Mouse (Mus musculus): ENCODE data around the gene Adra2b. TPM values are rescaled to one million over a fixed set of nuclear protein-coding genes. Genes with fewer than 3 reads are reported as not detected.

Adra2b gene
- polyA plus RNA-seq, 1 experiment from 2014 or later = 0.90 TPM

GRCm38 (mm10) chr2:127363282-127363652 is 259 bp downstream of the Adra2b start:
- Histone ChIP-seq H3K27ac (ENCODE audit: low read depth, low read length) (no peak overlapping the region), H3K4me1 (ENCODE audit: control insufficient read depth, insufficient read depth, low read depth, low read length) (peaks cover 16% of the 10 kb centered on the region), H3K9me3 (ENCODE audit: control insufficient read depth, low read length) (no peaks in the 10 kb centered on the region), H3K36me3 (ENCODE audit: control insufficient read depth, insufficient read depth, low read length) (no peaks in the 10 kb centered on the region), H3K4me3 (ENCODE audit: low read length) (peak overlapping the region; percentile 47), H3K4me2 (ENCODE audit: low read length) (peak overlapping the region; percentile 75), H3K9ac (ENCODE audit: low read depth, low read length) (peak overlapping the region; percentile 53), H3K27me3 (replicated peaks; ENCODE audit: control insufficient read depth, insufficient read depth, low read length) (peaks cover 50% of the 10 kb centered on the region)
- ATAC-seq = no peak; the same call in 1 of the 2 replicates
- 1% methylated on average over 28 of the region's 28 CpGs for WGBS

GRCm38 (mm10) chr2:127363696-127364095 is 688 bp downstream of the Adra2b start:
- 0 out of 2 replicates have a peak overlapping the region, but pooled peaks have one; percentile 5 for H3K9ac ChIP-seq (ENCODE audit: low read depth, low read length)
- no peak overlapping the region for H3K27ac ChIP-seq (ENCODE audit: low read depth, low read length)
- H3K4me3 ChIP-seq (ENCODE audit: low read length) = peak overlapping the region; percentile 47
- no peaks in the 10 kb centered on the region for H3K9me3 ChIP-seq (ENCODE audit: control insufficient read depth, low read length)
- H3K27me3 ChIP-seq (replicated peaks; ENCODE audit: control insufficient read depth, insufficient read depth, low read length) = peaks cover 50% of the 10 kb centered on the region
- H3K36me3 ChIP-seq (ENCODE audit: control insufficient read depth, insufficient read depth, low read length) = no peaks in the 10 kb centered on the region
- H3K4me1 ChIP-seq (ENCODE audit: control insufficient read depth, insufficient read depth, low read depth, low read length) = peaks cover 16% of the 10 kb centered on the region
- 5% methylated on average over 20 of the region's 20 CpGs for WGBS
- peak overlapping the region; percentile 75 for H3K4me2 ChIP-seq (ENCODE audit: low read length)
- peak; percentile 45; the same call in 1 of the 2 replicates for ATAC-seq

GRCm38 (mm10) chr2:127364452-127364851 is 1.4 kb downstream of the Adra2b start:
- Histone ChIP-seq H3K36me3 (ENCODE audit: control insufficient read depth, insufficient read depth, low read length) (no peaks in the 10 kb centered on the region), H3K4me1 (ENCODE audit: control insufficient read depth, insufficient read depth, low read depth, low read length) (peaks cover 16% of the 10 kb centered on the region), H3K4me2 (ENCODE audit: low read length) (no peak overlapping the region), H3K9me3 (ENCODE audit: control insufficient read depth, low read length) (no peaks in the 10 kb centered on the region), H3K27ac (ENCODE audit: low read depth, low read length) (no peak overlapping the region), H3K4me3 (ENCODE audit: low read length) (no peak overlapping the region), H3K9ac (ENCODE audit: low read depth, low read length) (no peak overlapping the region), H3K27me3 (replicated peaks; ENCODE audit: control insufficient read depth, insufficient read depth, low read length) (peaks cover 50% of the 10 kb centered on the region)
- 22% methylated on average over 7 of the region's 8 CpGs for WGBS
- ATAC-seq = no peak

- H3K27ac ChIP-seq (ENCODE audit: low read depth, low read length) = no peak overlapping the region
- H3K4me2 ChIP-seq (ENCODE audit: low read length) = no peak overlapping the region
- no peak overlapping the region for H3K4me3 ChIP-seq (ENCODE audit: low read length)
- H3K9ac ChIP-seq (ENCODE audit: low read depth, low read length) = no peak overlapping the region
- no peaks in the 10 kb centered on the region for H3K9me3 ChIP-seq (ENCODE audit: control insufficient read depth, low read length)
- H3K4me1 ChIP-seq (ENCODE audit: control insufficient read depth, insufficient read depth, low read depth, low read length) = peaks cover 16% of the 10 kb centered on the region
- 73% methylated on average over 10 of the region's 10 CpGs for WGBS
- ATAC-seq = no peak
- H3K27me3 ChIP-seq (replicated peaks; ENCODE audit: control insufficient read depth, insufficient read depth, low read length) = peaks cover 35% of the 10 kb centered on the region
- H3K36me3 ChIP-seq (ENCODE audit: control insufficient read depth, insufficient read depth, low read length) = no peaks in the 10 kb centered on the region
These were observed 4.3 kb downstream of the Adra2b start for GRCm38 (mm10) chr2:127367126-127367820.

- H3K4me3 ChIP-seq (ENCODE audit: low read length) = no peak overlapping the region
- no peak for ATAC-seq
- no peak overlapping the region for H3K4me2 ChIP-seq (ENCODE audit: low read length)
- H3K4me1 ChIP-seq (ENCODE audit: control insufficient read depth, insufficient read depth, low read depth, low read length) = no peaks in the 10 kb centered on the region
- H3K9ac ChIP-seq (ENCODE audit: low read depth, low read length) = no peak overlapping the region
- no peak overlapping the region for H3K27ac ChIP-seq (ENCODE audit: low read depth, low read length)
- peaks cover 15% of the 10 kb centered on the region for H3K27me3 ChIP-seq (replicated peaks; ENCODE audit: control insufficient read depth, insufficient read depth, low read length)
- H3K9me3 ChIP-seq (ENCODE audit: control insufficient read depth, low read length) = no peaks in the 10 kb centered on the region
- 65% methylated on average over 5 of the region's 5 CpGs for WGBS
- H3K36me3 ChIP-seq (ENCODE audit: control insufficient read depth, insufficient read depth, low read length) = no peaks in the 10 kb centered on the region
These were observed 6.8 kb downstream of the Adra2b start for GRCm38 (mm10) chr2:127369703-127370376.

GRCm38 (mm10) chr2:127370561-127371483 is 7.8 kb downstream of the Adra2b start:
- Histone ChIP-seq H3K9me3 (ENCODE audit: control insufficient read depth, low read length) (no peaks in the 10 kb centered on the region), H3K36me3 (ENCODE audit: control insufficient read depth, insufficient read depth, low read length) (no peaks in the 10 kb centered on the region), H3K27ac (ENCODE audit: low read depth, low read length) (no peak overlapping the region), H3K27me3 (replicated peaks; ENCODE audit: control insufficient read depth, insufficient read depth, low read length) (peaks cover 7% of the 10 kb centered on the region), H3K4me2 (ENCODE audit: low read length) (no peak overlapping the region), H3K9ac (ENCODE audit: low read depth, low read length) (no peak overlapping the region), H3K4me3 (ENCODE audit: low read length) (no peak overlapping the region), H3K4me1 (ENCODE audit: control insufficient read depth, insufficient read depth, low read depth, low read length) (no peaks in the 10 kb centered on the region)
- WGBS = 55% methylated on average over 9 of the region's 9 CpGs
- ATAC-seq = no peak

- Histone ChIP-seq H3K27me3 (replicated peaks; ENCODE audit: control insufficient read depth, insufficient read depth, low read length) (peaks cover 3% of the 10 kb centered on the region), H3K4me1 (ENCODE audit: control insufficient read depth, insufficient read depth, low read depth, low read length) (no peaks in the 10 kb centered on the region), H3K27ac (ENCODE audit: low read depth, low read length) (no peak overlapping the region), H3K9ac (ENCODE audit: low read depth, low read length) (no peak overlapping the region), H3K4me3 (ENCODE audit: low read length) (no peak overlapping the region), H3K9me3 (ENCODE audit: control insufficient read depth, low read length) (no peaks in the 10 kb centered on the region), H3K4me2 (ENCODE audit: low read length) (no peak overlapping the region), H3K36me3 (ENCODE audit: control insufficient read depth, insufficient read depth, low read length) (no peaks in the 10 kb centered on the region)
- 89% methylated on average over 1 of the region's 1 CpGs for WGBS
- ATAC-seq = no peak
These were observed 8.5 kb downstream of the Adra2b start for GRCm38 (mm10) chr2:127371484-127371861.

GRCm38 (mm10) chr2:127372082-127372481 is 9.1 kb downstream of the Adra2b start:
- Histone ChIP-seq H3K4me3 (ENCODE audit: low read length) (no peak overlapping the region), H3K27ac (ENCODE audit: low read depth, low read length) (no peak overlapping the region), H3K9ac (ENCODE audit: low read depth, low read length) (no peak overlapping the region), H3K4me2 (ENCODE audit: low read length) (no peak overlapping the region), H3K9me3 (ENCODE audit: control insufficient read depth, low read length) (no peaks in the 10 kb centered on the region), H3K4me1 (ENCODE audit: control insufficient read depth, insufficient read depth, low read depth, low read length) (no peaks in the 10 kb centered on the region), H3K36me3 (ENCODE audit: control insufficient read depth, insufficient read depth, low read length) (no peaks in the 10 kb centered on the region), H3K27me3 (replicated peaks; ENCODE audit: control insufficient read depth, insufficient read depth, low read length) (no peaks in the 10 kb centered on the region)
- no peak for ATAC-seq
- 84% methylated on average over 2 of the region's 2 CpGs for WGBS

GRCm38 (mm10) chr2:127374131-127374530 is 11.1 kb downstream of the Adra2b start:
- H3K36me3 ChIP-seq (ENCODE audit: control insufficient read depth, insufficient read depth, low read length) = no peaks in the 10 kb centered on the region
- no peak overlapping the region for H3K9ac ChIP-seq (ENCODE audit: low read depth, low read length)
- WGBS = 92% methylated on average over 3 of the region's 3 CpGs
- H3K9me3 ChIP-seq (ENCODE audit: control insufficient read depth, low read length) = no peaks in the 10 kb centered on the region
- H3K27me3 ChIP-seq (replicated peaks; ENCODE audit: control insufficient read depth, insufficient read depth, low read length) = no peaks in the 10 kb centered on the region
- H3K27ac ChIP-seq (ENCODE audit: low read depth, low read length) = no peak overlapping the region
- ATAC-seq = no peak
- no peak overlapping the region for H3K4me2 ChIP-seq (ENCODE audit: low read length)
- H3K4me3 ChIP-seq (ENCODE audit: low read length) = no peak overlapping the region
- no peaks in the 10 kb centered on the region; the same call in none of the 2 replicates for H3K4me1 ChIP-seq (ENCODE audit: control insufficient read depth, insufficient read depth, low read depth, low read length)
